Mouse (Mus musculus): ENCODE measurements around the gene Dock8. TPM values are rescaled to one million over a fixed set of nuclear protein-coding genes. Genes with fewer than 3 reads are reported as not detected.

Gene Dock8
- polyA plus RNA-seq, 1 experiment from 2014 or later = 2.2 TPM

- Histone ChIP-seq H3K4me2 (no peak overlapping the region), H3K36me3 (no peaks in the 10 kb centered on the region), H3K9ac (no peak overlapping the region), H3K4me1 (replicated peaks) (no peaks in the 10 kb centered on the region), H3K4me3 (no peak overlapping the region), H3K27me3 (peaks cover 11% of the 10 kb centered on the region), H3K9me3 (no peaks in the 10 kb centered on the region), H3K27ac (no peak overlapping the region)
- no peak for ATAC-seq (ENCODE audit: low FRiP score)
- 21% methylated on average over 4 of the region's 4 CpGs for WGBS
These were observed 231.6 kb downstream of the Dock8 start for GRCm38 (mm10) chr19:25230975-25231334.

GRCm38 (mm10) chr19:25232032-25232431 lies 232.7 kb downstream of the Dock8 start:
- Histone ChIP-seq H3K4me3 (no peak overlapping the region), H3K36me3 (no peaks in the 10 kb centered on the region), H3K9ac (no peak overlapping the region), H3K4me2 (no peak overlapping the region), H3K9me3 (no peaks in the 10 kb centered on the region), H3K27ac (no peak overlapping the region), H3K27me3 (peaks cover 17% of the 10 kb centered on the region), H3K4me1 (replicated peaks) (no peaks in the 10 kb centered on the region; the same call in 1 of the 2 replicates)
- no peak for ATAC-seq (ENCODE audit: low FRiP score)
- 66% methylated on average over 10 of the region's 10 CpGs for WGBS

DNA sequence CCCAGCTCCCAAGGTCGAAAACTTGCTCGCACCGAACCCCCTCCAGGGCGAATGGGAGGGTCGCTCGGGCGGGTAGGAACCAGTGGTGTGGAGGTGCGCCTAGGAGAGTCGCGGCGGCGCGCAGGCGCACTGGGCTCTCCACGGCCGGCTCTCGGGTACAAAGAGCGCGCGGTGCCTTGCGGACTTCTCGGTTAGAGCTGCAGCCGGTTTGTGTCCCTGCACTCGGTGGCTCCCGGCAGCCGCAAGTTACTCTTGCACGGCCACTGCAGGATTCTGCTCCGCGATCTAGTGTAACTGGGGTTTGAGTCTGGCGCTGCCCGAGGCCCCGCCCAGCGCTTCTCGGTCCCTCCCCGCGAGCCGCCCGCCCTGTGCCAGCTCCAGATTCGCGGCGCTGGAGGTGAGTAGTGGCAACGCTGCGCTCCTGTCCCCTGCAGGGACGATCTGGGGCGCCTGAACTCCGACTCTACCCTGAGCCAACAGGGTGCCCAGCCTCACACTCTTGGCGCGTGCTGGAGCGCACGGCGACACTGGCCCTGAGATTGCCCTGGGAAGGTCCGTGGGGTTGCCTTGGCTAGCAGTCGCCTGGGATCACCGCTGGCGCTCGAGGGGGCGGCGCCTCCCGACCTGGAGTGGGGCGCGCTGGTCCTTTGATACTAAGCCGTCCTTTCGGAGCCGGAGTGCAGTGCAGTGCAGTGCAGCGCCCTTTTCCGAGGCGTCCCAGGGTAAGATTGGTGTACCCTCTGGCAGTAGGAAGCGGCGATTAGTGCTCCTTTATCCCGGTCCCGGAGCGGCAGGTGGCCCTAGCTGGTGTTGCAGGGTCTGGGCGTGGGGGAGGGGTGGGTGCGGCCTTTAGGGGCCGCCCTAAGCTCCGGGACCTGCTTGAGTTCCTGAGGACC lies 237.5 kb downstream of the Dock8 start, which contains the start of gene Kank1:
Kank1 (plus strand) TSS at position 380 of the 896 bp plus-strand sequence.
- Histone ChIP-seq H3K4me3 (peak within 1 kb of the TSS; percentile 77), H3K4me2 (peak within 1 kb of the TSS; percentile 100), H3K27ac (peak within 1 kb of the TSS; percentile 70), H3K36me3 (no peaks in the 10 kb centered on the region), H3K9me3 (no peaks in the 10 kb centered on the region), H3K9ac (peak within 1 kb of the TSS; percentile 79), H3K27me3 (peaks cover 40% of the 10 kb centered on the region), H3K4me1 (replicated peaks) (peaks cover 17% of the 10 kb centered on the region)
- WGBS = under 1% methylated on average over 76 of the region's 76 CpGs
- peak; percentile 88 for ATAC-seq (ENCODE audit: low FRiP score)

DNA sequence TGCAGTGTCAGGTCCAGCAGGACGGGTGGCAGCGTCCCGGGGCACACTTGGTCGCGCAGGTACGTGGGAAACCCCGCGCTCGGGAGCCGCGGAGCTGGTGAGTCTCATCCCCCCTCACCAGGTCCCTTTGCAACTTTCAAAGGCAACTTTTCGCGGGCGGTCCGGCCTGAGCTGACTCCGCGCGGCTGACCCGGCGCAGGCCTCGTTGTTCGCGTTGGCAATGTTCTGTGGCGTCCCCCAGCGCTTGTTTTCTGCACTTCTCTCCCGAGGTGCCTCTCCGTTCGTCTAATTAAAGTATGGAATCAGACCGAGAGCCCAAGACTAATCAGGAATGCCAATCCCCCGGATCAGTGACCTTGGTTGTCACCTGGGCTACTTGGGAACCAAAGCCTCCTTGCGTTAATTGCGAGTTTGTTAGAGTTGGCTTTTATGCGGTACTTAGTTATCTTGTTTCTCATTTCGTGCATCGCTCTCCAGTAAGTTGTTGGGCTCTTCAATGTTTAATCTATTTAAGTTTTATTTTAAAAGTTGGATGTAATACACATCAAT lies 238.2 kb downstream of the Dock8 start:
- peak; percentile 15; the same call in 1 of the 2 replicates for ATAC-seq (ENCODE audit: low FRiP score)
- under 1% methylated on average over 35 of the region's 35 CpGs for WGBS

GRCm38 (mm10) chr19:25238121-25238520 lies 238.8 kb downstream of the Dock8 start:
- no peak for ATAC-seq (ENCODE audit: low FRiP score)
- 4% methylated on average over 13 of the region's 13 CpGs for WGBS
- Histone ChIP-seq H3K27me3 (peaks cover 40% of the 10 kb centered on the region), H3K4me3 (peak overlapping the region; percentile 77), H3K9me3 (no peaks in the 10 kb centered on the region), H3K36me3 (no peaks in the 10 kb centered on the region), H3K27ac (no peak overlapping the region), H3K9ac (0 out of 2 replicates have a peak overlapping the region, but pooled peaks have one; percentile 39), H3K4me1 (replicated peaks) (peaks cover 17% of the 10 kb centered on the region), H3K4me2 (peak overlapping the region; percentile 100)

More for the DNA sequence above, 238.2 kb downstream of the Dock8 start:
- peak overlapping the region; percentile 77 for H3K4me3 ChIP-seq
- H3K27ac ChIP-seq = peak overlapping the region; percentile 70
- peaks cover 40% of the 10 kb centered on the region for H3K27me3 ChIP-seq
- H3K9ac ChIP-seq = peak overlapping the region; percentile 79
- peak overlapping the region; percentile 100 for H3K4me2 ChIP-seq
- H3K9me3 ChIP-seq = no peaks in the 10 kb centered on the region
- peaks cover 17% of the 10 kb centered on the region for H3K4me1 ChIP-seq (replicated peaks)
- H3K36me3 ChIP-seq = no peaks in the 10 kb centered on the region

- no peak for ATAC-seq (ENCODE audit: low FRiP score)
- H3K36me3 ChIP-seq = no peaks in the 10 kb centered on the region
- no peak overlapping the region for H3K4me2 ChIP-seq
- no peak overlapping the region for H3K9ac ChIP-seq
- peaks cover 8% of the 10 kb centered on the region; the same call in 1 of the 2 replicates for H3K27me3 ChIP-seq
- peaks cover 4% of the 10 kb centered on the region; the same call in 1 of the 2 replicates for H3K4me1 ChIP-seq (replicated peaks)
- 78% methylated on average over 4 of the region's 4 CpGs for WGBS
- no peak overlapping the region for H3K4me3 ChIP-seq
- H3K27ac ChIP-seq = no peak overlapping the region
- H3K9me3 ChIP-seq = no peaks in the 10 kb centered on the region
These were observed 244.2 kb downstream of the Dock8 start for GRCm38 (mm10) chr19:25243566-25243965.

GRCm38 (mm10) chr19:25246062-25246461 lies 246.7 kb downstream of the Dock8 start:
- Histone ChIP-seq H3K36me3 (no peaks in the 10 kb centered on the region), H3K27me3 (0 out of 2 replicates have a peak, but pooled peaks cover under 1% of the 10 kb centered on the region), H3K4me1 (replicated peaks) (0 out of 2 replicates have a peak, but pooled peaks cover 6% of the 10 kb centered on the region), H3K4me3 (no peak overlapping the region), H3K9ac (no peak overlapping the region), H3K9me3 (no peaks in the 10 kb centered on the region), H3K4me2 (no peak overlapping the region), H3K27ac (no peak overlapping the region)
- ATAC-seq (ENCODE audit: low FRiP score) = no peak
- WGBS = 93% methylated on average over 8 of the region's 8 CpGs

GRCm38 (mm10) chr19:25247858-25248552 lies 248.7 kb downstream of the Dock8 start:
- H3K4me1 ChIP-seq (replicated peaks) = 0 out of 2 replicates have a peak, but pooled peaks cover 6% of the 10 kb centered on the region
- H3K27ac ChIP-seq = no peak overlapping the region
- no peaks in the 10 kb centered on the region for H3K27me3 ChIP-seq
- no peak overlapping the region for H3K4me3 ChIP-seq
- no peak overlapping the region for H3K4me2 ChIP-seq
- ATAC-seq (ENCODE audit: low FRiP score) = no peak
- no peak overlapping the region for H3K9ac ChIP-seq
- no peaks in the 10 kb centered on the region for H3K9me3 ChIP-seq
- 94% methylated on average over 14 of the region's 14 CpGs for WGBS
- no peaks in the 10 kb centered on the region for H3K36me3 ChIP-seq

DNA sequence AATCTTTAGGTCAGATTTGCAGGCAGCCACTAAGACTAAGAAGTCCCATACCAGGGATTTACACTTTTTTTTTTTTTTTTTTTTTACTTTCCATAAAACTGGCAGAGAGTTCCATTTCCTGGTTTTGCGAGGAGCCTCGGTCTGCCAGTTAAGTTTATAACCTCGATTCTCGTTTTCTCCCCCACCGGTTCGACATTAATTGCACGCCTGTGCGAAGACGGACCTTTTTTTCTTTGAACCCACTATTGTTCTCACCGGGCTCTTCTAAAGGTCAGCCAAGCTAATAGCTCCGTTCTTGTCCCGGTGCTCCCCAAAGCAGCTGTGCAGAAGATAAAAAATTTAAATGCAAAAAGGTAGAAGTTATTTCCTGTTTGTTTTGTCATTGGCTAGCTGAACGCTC lies 249.9 kb downstream of the Dock8 start:
- no peak overlapping the region for H3K4me3 ChIP-seq
- 30% methylated on average over 13 of the region's 13 CpGs for WGBS
- H3K36me3 ChIP-seq = no peaks in the 10 kb centered on the region
- no peak overlapping the region for H3K27ac ChIP-seq
- H3K4me1 ChIP-seq (replicated peaks) = 0 out of 2 replicates have a peak, but pooled peaks cover 6% of the 10 kb centered on the region
- no peaks in the 10 kb centered on the region for H3K9me3 ChIP-seq
- H3K27me3 ChIP-seq = no peaks in the 10 kb centered on the region
- no peak for ATAC-seq (ENCODE audit: low FRiP score)
- no peak overlapping the region for H3K9ac ChIP-seq
- no peak overlapping the region for H3K4me2 ChIP-seq

GRCm38 (mm10) chr19:25251610-25252140 lies 252.3 kb downstream of the Dock8 start:
- H3K4me3 ChIP-seq = no peak overlapping the region
- 86% methylated on average over 3 of the region's 3 CpGs for WGBS
- no peak for ATAC-seq (ENCODE audit: low FRiP score)
- no peak overlapping the region for H3K27ac ChIP-seq
- H3K9me3 ChIP-seq = no peaks in the 10 kb centered on the region
- H3K27me3 ChIP-seq = no peaks in the 10 kb centered on the region
- H3K36me3 ChIP-seq = no peaks in the 10 kb centered on the region
- no peak overlapping the region for H3K4me2 ChIP-seq
- 0 out of 2 replicates have a peak, but pooled peaks cover 6% of the 10 kb centered on the region for H3K4me1 ChIP-seq (replicated peaks)
- no peak overlapping the region for H3K9ac ChIP-seq
